In genomic region chr14:106365624-106366118, GRCm38 (mm10) we compare ENCODE assay signal across 14 mouse cellular contexts.
DNase-seq lines count a peak whose midpoint lies in the region.
"Had no signal": no experiment of that assay in that cellular context is flagged by ENCODE, and none has a peak within 500 bp of the region (broad histone marks: within the 10 kb centered on the region; RNA-seq: fewer than 3 reads in every experiment).

No protein-coding gene starts in this region.

- peak; percentile 16 to 32 for DNase-seq in heart, postnatal 10 days
- no peak for DNase-seq in heart, postnatal 25 days (ENCODE audit: low spot score)
- DNase-seq in 3T3-L1 (ENCODE audit: low read depth, low spot score) (peak; percentile 10), adipocyte (ENCODE audit: low spot score) (peak; percentile 15)
- DNase-seq in kidney, postnatal 10 days = peak; percentile 18
- no peak for DNase-seq in testis, postnatal 14 days (ENCODE audit: low spot score)
- no peak for DNase-seq in left cerebral cortex, adult 9 months (ENCODE audit: low spot score in 2 of 2)
- no peak for DNase-seq in layer of hippocampus, postnatal 36 days
- DNase-seq: adrenal gland, postnatal 10 days; cerebellum, adult 9-11 months; forebrain, postnatal 0 days; midbrain, embryonic 14.5 days; spleen, adult 18-20 months; thymus, adult 18-20 months had no signal

- intact Hi-C loops in heart, postnatal 10 days (cut with DNase I) = no loop called here
- intact Hi-C loops in heart, postnatal 25 days (cut with DNase I) = no loop called here

Comparison
In these comparisons a context has a peak if more than half of its experiments do, and no peak if none do; other contexts are left out.
1. DNase-seq: peak in heart, postnatal 10 days (2 of 2), 3T3-L1 (single experiment), adipocyte (single experiment) and kidney, postnatal 10 days (single experiment); none in heart, postnatal 25 days (single experiment), testis, postnatal 14 days (single experiment), left cerebral cortex, adult 9 months (0 of 2) and layer of hippocampus, postnatal 36 days (0 of 2).